ENCODE assay signal across 8 mouse cellular contexts in genomic region chr14:120912090-120912710, GRCm38 (mm10). TPM values are rescaled to one million over a fixed set of nuclear protein-coding genes. Genes with fewer than 3 reads are reported as not detected.
DNase-seq lines count a peak whose midpoint lies in the region; ATAC-seq and TF ChIP-seq lines count a peak whose summit lies in the region.

No protein-coding gene starts in this region.

- no peaks in the 10 kb centered on the region for H3K9me3 ChIP-seq in kidney, embryonic 14.5 days (ENCODE audit: control insufficient read depth, low read length)
- H3K9me3 ChIP-seq in hindbrain, embryonic 13.5 days, result no peaks in the 10 kb centered on the region
- no peaks in the 10 kb centered on the region for H3K9me3 ChIP-seq in midbrain, embryonic 15.5 days

- H3K9ac ChIP-seq in kidney, embryonic 14.5 days (ENCODE audit: low read depth, low read length), result peak overlapping the region; percentile 88
- H3K9ac ChIP-seq in hindbrain, embryonic 13.5 days, result peak overlapping the region; percentile 89
- H3K9ac ChIP-seq in midbrain, embryonic 15.5 days, result peak overlapping the region; percentile 85; the same call in 1 of the 2 replicates

- H3K4me1 ChIP-seq in kidney, embryonic 14.5 days (ENCODE audit: control insufficient read depth, insufficient read depth, low read length), result peaks cover 11% of the 10 kb centered on the region; the same call in 1 of the 2 replicates
- H3K4me1 ChIP-seq in bone marrow macrophage, adult 2 months (ENCODE audit: control insufficient read depth, insufficient read depth, low read length), result peaks cover 7% of the 10 kb centered on the region; the same call in 1 of the 2 replicates
- H3K4me1 ChIP-seq in hindbrain, embryonic 13.5 days (replicated peaks), result peaks cover 19% of the 10 kb centered on the region
- peaks cover 20% of the 10 kb centered on the region for H3K4me1 ChIP-seq in midbrain, embryonic 15.5 days

- TF ChIP-seq CTCF in bone marrow macrophage, adult 2 months (IDR thresholded peaks at IDR 0.05; ENCODE audit: low read depth, low read length), result no peak

- H3K27me3 ChIP-seq in kidney, embryonic 14.5 days (ENCODE audit: control insufficient read depth, insufficient read depth, low read length), result no peaks in the 10 kb centered on the region
- H3K27me3 ChIP-seq in hindbrain, embryonic 13.5 days, result no peaks in the 10 kb centered on the region
- no peaks in the 10 kb centered on the region for H3K27me3 ChIP-seq in midbrain, embryonic 15.5 days (replicated peaks)

- no peak overlapping the region for H3K27ac ChIP-seq in kidney, embryonic 14.5 days (ENCODE audit: low read depth, low read length)
- H3K27ac ChIP-seq in bone marrow macrophage, adult 2 months (ENCODE audit: insufficient read depth, low read depth, low read length), result peak overlapping the region; percentile 86; the same call in 1 of the 2 replicates
- no peak overlapping the region for H3K27ac ChIP-seq in hindbrain, embryonic 13.5 days
- H3K27ac ChIP-seq in midbrain, embryonic 15.5 days, result no peak overlapping the region

- H3K36me3 ChIP-seq in kidney, embryonic 14.5 days (ENCODE audit: control insufficient read depth, insufficient read depth, low read length), result peaks cover 3% of the 10 kb centered on the region; the same call in 1 of the 2 replicates
- no peaks in the 10 kb centered on the region for H3K36me3 ChIP-seq in hindbrain, embryonic 13.5 days
- H3K36me3 ChIP-seq in midbrain, embryonic 15.5 days (replicated peaks), result no peaks in the 10 kb centered on the region

- TF ChIP-seq POLR2A in bone marrow macrophage, adult 2 months (IDR thresholded peaks at IDR 0.05; ENCODE audit: borderline replicate concordance, low read depth, low read length), result no peak

- H3K4me3 ChIP-seq in kidney, embryonic 14.5 days (ENCODE audit: low read length), result peak overlapping the region; percentile 79
- peak overlapping the region; percentile 95 for H3K4me3 ChIP-seq in bone marrow macrophage, adult 2 months (ENCODE audit: insufficient read depth, low read length)
- H3K4me3 ChIP-seq in hindbrain, embryonic 13.5 days, result peak overlapping the region; percentile 86
- peak overlapping the region; percentile 97 for H3K4me3 ChIP-seq in midbrain, embryonic 15.5 days

- 11% methylated on average over 11 of the region's 11 CpGs for WGBS in kidney, embryonic 14.5 days
- 9% methylated on average over 11 of the region's 11 CpGs for WGBS in hindbrain, embryonic 13.5 days
- 5% methylated on average over 11 of the region's 11 CpGs for WGBS in midbrain, embryonic 15.5 days

- ATAC-seq in kidney, embryonic 14.5 days (ENCODE audit: low FRiP score, low TSS enrichment), result no peak
- ATAC-seq in hindbrain, embryonic 13.5 days (ENCODE audit: low FRiP score), result no peak
- no peak for ATAC-seq in midbrain, embryonic 15.5 days (replicated peaks)

- peak overlapping the region; percentile 56 for H3K4me2 ChIP-seq in kidney, embryonic 14.5 days (replicated peaks; ENCODE audit: low read depth, low read length)
- peak overlapping the region; percentile 91 for H3K4me2 ChIP-seq in hindbrain, embryonic 13.5 days
- peak overlapping the region; percentile 95 for H3K4me2 ChIP-seq in midbrain, embryonic 15.5 days

- intact Hi-C loops in left cerebral cortex, postnatal 25 days (cut with DNase I), result loop anchor here (5.0 kb wide), 1 partner anchor 45 kb away; no protein-coding TSS in a partner anchor

- DNase-seq in kidney, adult 8-10 months, result no peak
- no peak for DNase-seq in gastrocnemius, adult 8-10 months (ENCODE audit: low spot score in 2 of 2)
- DNase-seq in adrenal gland, postnatal 14 days, result no peak
- DNase-seq in left cerebral cortex, postnatal 25 days (ENCODE audit: low spot score in 2 of 2), result no peak

RNA-seq across cellular contexts. Expression of gene Ipo5, which starts 1.2 kb away (rescaled TPM):
- 77.8 and 143 TPM in 2 replicates for polyA plus RNA-seq in kidney, embryonic 14.5 days (2014; fragmentation: Nextera tagmentation; extraction: Ambion mirVana)
- 39.8 and 47.3 TPM in 2 replicates for polyA plus RNA-seq in bone marrow macrophage, adult 2 months (2012; ENCODE audit: insufficient read depth, insufficient read length, missing spikeins)
- 59.7 and 61.8 TPM in 2 replicates for polyA plus RNA-seq in hindbrain, embryonic 13.5 days (2015; fragmentation: Nextera tagmentation; extraction: Ambion mirVana)
- polyA plus RNA-seq in midbrain, embryonic 15.5 days (2015; fragmentation: Nextera tagmentation; extraction: Ambion mirVana), result 57.5 and 58.2 TPM in 2 replicates
- total RNA-seq in gastrocnemius, adult 8-10 months (2022), result 100 to 1,000 TPM; 124 to 128 (median 124) TPM
- total RNA-seq in adrenal gland, postnatal 14 days (2021), result 70.5 and 77.0 TPM in 2 replicates
- total RNA-seq in left cerebral cortex, postnatal 25 days (2021), result 100 to 1,000 TPM; 103 to 111 TPM
